Mouse (Mus musculus): ENCODE data around the gene Abi3bp. TPM values are rescaled to one million over a fixed set of nuclear protein-coding genes. Genes with fewer than 3 reads are reported as not detected.
A peak's percentile ranks its signal among the peaks of the same experiment; 100 is the strongest.

Abi3bp gene
- polyA plus RNA-seq, 1 experiment from 2014 or later = 0.55 TPM

- H3K27ac ChIP-seq (ENCODE audit: low read depth, low read length) = peak within 1 kb of the TSS; percentile 98
- H3K4me2 ChIP-seq (ENCODE audit: low read depth, low read length, severe bottlenecking) = peak within 1 kb of the TSS; percentile 61
- DNase-seq (ENCODE audit: low spot score) (peak; percentile 100), ATAC-seq (replicated peaks; ENCODE audit: low FRiP score) (peak; percentile 97)
- no peaks in the 10 kb centered on the region; the same call in 1 of the 2 replicates for H3K36me3 ChIP-seq (ENCODE audit: control insufficient read depth, insufficient read depth, low read length)
- H3K9ac ChIP-seq (ENCODE audit: low read length) = peak within 1 kb of the TSS; percentile 89
- no peaks in the 10 kb centered on the region for H3K27me3 ChIP-seq (ENCODE audit: control insufficient read depth, insufficient read depth, low read length)
- H3K9me3 ChIP-seq (ENCODE audit: control insufficient read depth, low read length) = no peaks in the 10 kb centered on the region
- peaks cover 6% of the 10 kb centered on the region; the same call in 1 of the 2 replicates for H3K4me1 ChIP-seq (replicated peaks; ENCODE audit: control insufficient read depth, insufficient read depth, low read length)
- H3K4me3 ChIP-seq (ENCODE audit: low read depth, low read length) = peak within 1 kb of the TSS; percentile 78
- WGBS = under 1% methylated on average over 60 of the region's 62 CpGs
Observed at GRCm38 (mm10) chr16:56717224-56718200, 239.8 kb downstream of the Abi3bp start, which contains the start of gene Tfg. Tfg (minus strand) TSS chr16:56717450.

GRCm38 (mm10) chr16:56719031-56719430 lies 241.4 kb downstream of the Abi3bp start:
- Histone ChIP-seq H3K4me1 (replicated peaks; ENCODE audit: control insufficient read depth, insufficient read depth, low read length) (peaks cover 6% of the 10 kb centered on the region; the same call in 1 of the 2 replicates), H3K9me3 (ENCODE audit: control insufficient read depth, low read length) (no peaks in the 10 kb centered on the region), H3K9ac (ENCODE audit: low read length) (no peak overlapping the region), H3K4me2 (ENCODE audit: low read depth, low read length, severe bottlenecking) (no peak overlapping the region), H3K4me3 (ENCODE audit: low read depth, low read length) (no peak overlapping the region), H3K36me3 (ENCODE audit: control insufficient read depth, insufficient read depth, low read length) (no peaks in the 10 kb centered on the region), H3K27ac (ENCODE audit: low read depth, low read length) (no peak overlapping the region), H3K27me3 (ENCODE audit: control insufficient read depth, insufficient read depth, low read length) (no peaks in the 10 kb centered on the region)
- DNase-seq (ENCODE audit: low spot score) (no peak), ATAC-seq (replicated peaks; ENCODE audit: low FRiP score) (no peak)

GRCm38 (mm10) chr16:56722357-56722756 lies 244.7 kb downstream of the Abi3bp start:
- no peak overlapping the region for H3K4me3 ChIP-seq (ENCODE audit: low read depth, low read length)
- no peak for ATAC-seq (replicated peaks; ENCODE audit: low FRiP score)
- WGBS = 74% methylated on average over 4 of the region's 4 CpGs
- no peak overlapping the region for H3K4me2 ChIP-seq (ENCODE audit: low read depth, low read length, severe bottlenecking)
- no peaks in the 10 kb centered on the region for H3K36me3 ChIP-seq (ENCODE audit: control insufficient read depth, insufficient read depth, low read length)
- no peaks in the 10 kb centered on the region for H3K27me3 ChIP-seq (ENCODE audit: control insufficient read depth, insufficient read depth, low read length)
- no peak for DNase-seq (ENCODE audit: low spot score)
- no peaks in the 10 kb centered on the region for H3K9me3 ChIP-seq (ENCODE audit: control insufficient read depth, low read length)
- no peaks in the 10 kb centered on the region for H3K4me1 ChIP-seq (replicated peaks; ENCODE audit: control insufficient read depth, insufficient read depth, low read length)
- H3K9ac ChIP-seq (ENCODE audit: low read length) = no peak overlapping the region
- no peak overlapping the region for H3K27ac ChIP-seq (ENCODE audit: low read depth, low read length)

- Histone ChIP-seq H3K4me1 (replicated peaks; ENCODE audit: control insufficient read depth, insufficient read depth, low read length) (no peaks in the 10 kb centered on the region), H3K9ac (ENCODE audit: low read length) (no peak overlapping the region), H3K4me3 (ENCODE audit: low read depth, low read length) (no peak overlapping the region), H3K4me2 (ENCODE audit: low read depth, low read length, severe bottlenecking) (no peak overlapping the region), H3K27me3 (ENCODE audit: control insufficient read depth, insufficient read depth, low read length) (no peaks in the 10 kb centered on the region), H3K27ac (ENCODE audit: low read depth, low read length) (no peak overlapping the region), H3K36me3 (ENCODE audit: control insufficient read depth, insufficient read depth, low read length) (no peaks in the 10 kb centered on the region), H3K9me3 (ENCODE audit: control insufficient read depth, low read length) (no peaks in the 10 kb centered on the region)
- WGBS = 86% methylated on average over 10 of the region's 10 CpGs
- DNase-seq (ENCODE audit: low spot score) = no peak
- no peak for ATAC-seq (replicated peaks; ENCODE audit: low FRiP score)
Observed at GRCm38 (mm10) chr16:56724927-56725326, 247.2 kb downstream of the Abi3bp start.

DNA sequence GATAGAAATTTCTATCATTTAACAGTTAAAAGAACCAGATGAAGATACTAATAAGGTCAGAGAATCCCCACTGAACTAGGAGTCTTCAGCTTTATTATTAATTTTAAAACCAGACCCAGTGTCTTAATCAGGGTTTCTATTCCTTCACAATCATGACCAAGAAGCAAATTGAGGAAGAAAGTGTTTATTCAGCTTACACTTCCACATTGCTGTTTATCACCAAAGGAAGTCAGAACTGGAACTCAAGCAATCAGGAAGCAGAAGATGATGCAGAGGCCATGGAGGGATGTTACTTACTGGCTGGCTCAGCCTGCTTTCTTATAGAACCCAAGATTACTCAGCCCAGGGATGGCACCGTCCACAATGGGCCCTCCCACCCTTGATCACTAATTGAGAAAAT lies 251.4 kb downstream of the Abi3bp start:
- Histone ChIP-seq H3K9ac (ENCODE audit: low read length) (no peak overlapping the region), H3K36me3 (ENCODE audit: control insufficient read depth, insufficient read depth, low read length) (no peaks in the 10 kb centered on the region), H3K9me3 (ENCODE audit: control insufficient read depth, low read length) (no peaks in the 10 kb centered on the region), H3K4me1 (replicated peaks; ENCODE audit: control insufficient read depth, insufficient read depth, low read length) (no peaks in the 10 kb centered on the region), H3K4me3 (ENCODE audit: low read depth, low read length) (no peak overlapping the region), H3K27ac (ENCODE audit: low read depth, low read length) (no peak overlapping the region), H3K27me3 (ENCODE audit: control insufficient read depth, insufficient read depth, low read length) (no peaks in the 10 kb centered on the region), H3K4me2 (ENCODE audit: low read depth, low read length, severe bottlenecking) (no peak overlapping the region)
- WGBS = 37% methylated on average over 1 of the region's 1 CpGs
- DNase-seq (ENCODE audit: low spot score) (no peak), ATAC-seq (replicated peaks; ENCODE audit: low FRiP score) (no peak)

Other genes with a start within 250 kb of the Abi3bp start
- 200 and 208 TPM in 2 replicates for gene Tfg, start 239.6 kb downstream of the Abi3bp start, polyA plus RNA-seq (2014; fragmentation: Nextera tagmentation; extraction: Ambion mirVana)